Comparison of ENCODE assay signal across 14 mouse cellular contexts in the genomic region with DNA sequence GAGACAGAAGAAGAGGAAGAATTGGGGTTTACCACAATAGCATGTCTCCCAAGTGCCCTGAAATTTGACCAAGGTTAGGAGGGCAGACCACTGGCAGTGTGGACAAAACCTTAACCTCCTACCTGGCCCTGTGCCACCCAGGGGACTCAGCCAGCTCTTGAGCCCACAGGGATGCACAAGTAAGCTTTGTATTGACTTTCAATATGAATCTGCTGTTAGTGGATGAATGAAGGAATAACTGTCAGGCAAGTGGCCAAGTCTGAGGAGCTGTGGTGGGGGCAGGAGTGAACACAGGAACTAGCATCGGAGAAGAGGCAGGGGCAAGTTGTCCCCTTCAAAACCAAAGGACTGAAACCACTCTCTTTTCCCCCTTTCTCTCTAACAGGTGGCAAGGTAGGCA. TPM values are rescaled to one million over a fixed set of nuclear protein-coding genes. Genes with fewer than 3 reads are reported as not detected.
DNase-seq lines count a peak whose midpoint lies in the region; ATAC-seq and TF ChIP-seq lines count a peak whose summit lies in the region.
"Had no signal": no experiment of that assay in that cellular context is flagged by ENCODE, and none has a peak within 500 bp of the region (broad histone marks: within the 10 kb centered on the region; RNA-seq: fewer than 3 reads in every experiment).

No protein-coding gene starts in this region.

- TF ChIP-seq CTCF in left cerebral cortex, adult 2 months (IDR thresholded peaks at IDR 0.05): no peak

- no peak overlapping the region for H3K27ac ChIP-seq in left cerebral cortex, adult 2 months
- H3K27ac ChIP-seq in brown adipose tissue, adult 24 weeks (replicated peaks; ENCODE audit: low read depth, low read length): 0 out of 2 replicates have a peak overlapping the region, but pooled peaks have one; percentile 2
- H3K27ac ChIP-seq: kidney, embryonic 15.5 days had no signal

- H3K4me1 ChIP-seq in brown adipose tissue, adult 24 weeks (ENCODE audit: control insufficient read depth, insufficient read depth, insufficient read length, low read length): peaks cover 13% of the 10 kb centered on the region

- H3K4me3 ChIP-seq in left cerebral cortex, adult 2 months: no peak overlapping the region
- H3K4me3 ChIP-seq in brown adipose tissue, adult 24 weeks (ENCODE audit: insufficient read depth, low read depth, low read length): no peak overlapping the region
- H3K4me3 ChIP-seq: kidney, embryonic 15.5 days had no signal

- intact Hi-C loops in left cerebral cortex, postnatal 14 days (cut with DNase I): no loop called here
- intact Hi-C loops in left cerebral cortex, adult 2 months (cut with DNase I): no loop called here

- ATAC-seq in cerebellum, adult (ENCODE audit: insufficient number of reproducible peaks, low FRiP score, low TSS enrichment): no peak

- DNase-seq in cerebellum, adult 18-20 months: peak; percentile 33 to 54
- peak; percentile 22 to 49 for DNase-seq in left cerebral cortex, postnatal 14 days (ENCODE audit: low spot score in 2 of 2)
- DNase-seq in left cerebral cortex, adult 2 months (ENCODE audit: extremely low spot score in 1 of 2, low spot score in 2 of 2): no peak
- peak; percentile 50 for DNase-seq in 3134 (ENCODE audit: extremely low read depth, insufficient read length, low spot score)
- no peak for DNase-seq in adrenal gland, postnatal 10 days
- no peak for DNase-seq in spleen, postnatal 10 days (ENCODE audit: low spot score in 2 of 2)
- DNase-seq: gastrocnemius, postnatal 36 days; liver; thymus, postnatal 14 days had no signal

RNA-seq across cellular contexts. Expression of a gene that starts 2.8 kb away (rescaled TPM):
- not detected for total RNA-seq in left cerebral cortex, postnatal 14 days (2021)
- not detected for total RNA-seq in left cerebral cortex, adult 2 months (2021)
- not detected in 2 replicates for polyA plus RNA-seq in brown adipose tissue, adult 24 weeks (2012; ENCODE audit: insufficient read depth, insufficient read length, missing spikeins)
- total RNA-seq in adrenal gland, postnatal 10 days (2021): not detected
- total RNA-seq: gastrocnemius, postnatal 36 days had no signal
- polyA plus RNA-seq: embryonic facial prominence, embryonic 11.5 days; kidney, embryonic 15.5 days; neural tube, embryonic 14.5 days had no signal

RNA-seq across cellular contexts. Expression of a gene that starts 4.1 kb away (rescaled TPM):
- 100 to 1,000 TPM; 196 to 205 TPM for total RNA-seq in left cerebral cortex, postnatal 14 days (2021)
- 100 to 1,000 TPM; 197 to 209 TPM for total RNA-seq in left cerebral cortex, adult 2 months (2021)
- polyA plus RNA-seq in brown adipose tissue, adult 24 weeks (2012; ENCODE audit: insufficient read depth, insufficient read length, missing spikeins): 0.32 and 0.38 TPM in 2 replicates
- total RNA-seq in adrenal gland, postnatal 10 days (2021): 10 to 100 TPM; 22.0 to 26.2 TPM
- total RNA-seq: gastrocnemius, postnatal 36 days had no signal

RNA-seq across cellular contexts. Expression of a gene that starts 12.9 kb away (rescaled TPM):
- 1 to 10 TPM; 3.1 to 3.3 TPM for total RNA-seq in left cerebral cortex, postnatal 14 days (2021)
- 1 to 10 TPM; 4.0 to 4.7 TPM for total RNA-seq in left cerebral cortex, adult 2 months (2021)
- polyA plus RNA-seq in brown adipose tissue, adult 24 weeks (2012; ENCODE audit: insufficient read depth, insufficient read length, missing spikeins): 4.0 and 4.8 TPM in 2 replicates
- total RNA-seq in adrenal gland, postnatal 10 days (2021): 1 to 10 TPM; 3.2 to 5.5 TPM

RNA-seq across cellular contexts. Expression of a gene that starts 29.8 kb away (rescaled TPM):
- total RNA-seq in left cerebral cortex, postnatal 14 days (2021): 10 to 100 TPM; 30.8 to 33.4 TPM
- total RNA-seq in left cerebral cortex, adult 2 months (2021): 10 to 100 TPM; 42.7 to 47.9 TPM
- polyA plus RNA-seq in brown adipose tissue, adult 24 weeks (2012; ENCODE audit: insufficient read depth, insufficient read length, missing spikeins): 41.7 and 48.7 TPM in 2 replicates
- 10 to 100 TPM; 27.3 to 27.9 TPM for total RNA-seq in adrenal gland, postnatal 10 days (2021)

RNA-seq across cellular contexts. Expression of a gene that starts 38.4 kb away (rescaled TPM):
- total RNA-seq in left cerebral cortex, postnatal 14 days (2021): 1 to 10 TPM; 2.5 to 2.6 TPM
- 1 to 10 TPM in 1 of 2 experiments, under 1 TPM in 1; 0.75 to 1.0 TPM for total RNA-seq in left cerebral cortex, adult 2 months (2021)
- polyA plus RNA-seq in brown adipose tissue, adult 24 weeks (2012; ENCODE audit: insufficient read depth, insufficient read length, missing spikeins): 1.5 TPM in 1 of 2 replicates, not detected in the other
- total RNA-seq in adrenal gland, postnatal 10 days (2021): 10 to 100 TPM; 18.2 to 19.1 TPM

Comparison
In these comparisons a context has a peak if more than half of its experiments do, and no peak if none do; other contexts are left out.
1. DNase-seq: peak in cerebellum, adult 18-20 months (2 of 2), left cerebral cortex, postnatal 14 days (2 of 2) and 3134 (single experiment); none in left cerebral cortex, adult 2 months (0 of 2), adrenal gland, postnatal 10 days (single experiment) and spleen, postnatal 10 days (0 of 2).
2. RNA of a gene that starts 4.1 kb away (total RNA-seq): 197 to 209 TPM in left cerebral cortex, adult 2 months and 196 to 205 TPM in left cerebral cortex, postnatal 14 days; 22.0 to 26.2 TPM in adrenal gland, postnatal 10 days; every median in the first group is over 4 times any median in the second.